Mouse (Mus musculus) brain, embryonic 14.5 days (tissue): ENCODE measurements around the gene Aco2.

ENCODE experiments used
- CTCF ChIP-seq: fragments of 200-500 bp; IDR thresholded peaks from 2 replicates; pipeline ENCODE4 v1.5.1; 2012; ENCODE audit warnings: inconsistent platforms, mild to moderate bottlenecking, moderate library complexity, borderline replicate concordance; ENCODE audit not compliant: insufficient read depth, insufficient read length; ENCODE audit errors: extremely low read depth
- POLR2A ChIP-seq: fragments of 200-500 bp; IDR thresholded peaks from 2 replicates; pipeline ENCODE4 v1.6.1; 2012; ENCODE audit warnings: mild to moderate bottlenecking, inconsistent platforms, borderline replicate concordance; ENCODE audit not compliant: poor library complexity, insufficient read depth, insufficient read length, severe bottlenecking; ENCODE audit errors: extremely low read depth

DNA sequence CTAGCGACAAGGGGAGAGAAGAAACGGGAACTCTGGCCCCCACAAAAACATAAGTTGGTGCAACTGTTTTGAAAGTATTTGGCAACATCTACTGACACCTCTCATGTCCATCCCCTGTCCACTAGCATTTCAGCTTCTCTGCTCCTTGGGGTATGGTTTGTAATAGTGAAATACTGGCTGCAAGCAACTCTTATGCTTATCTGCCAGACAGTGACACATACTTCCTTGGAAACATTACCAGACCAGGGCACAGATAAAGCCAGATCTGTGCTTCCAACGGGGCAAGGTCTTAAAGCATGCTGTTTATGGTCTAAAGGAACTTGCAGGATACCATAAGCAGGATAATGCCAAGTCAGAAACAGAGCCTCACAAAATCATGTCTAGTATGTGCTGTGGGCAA, 86.8 kb downstream of the Aco2 start:
- TF ChIP-seq CTCF = no peak
- TF ChIP-seq POLR2A = no peak
